Mouse (Mus musculus) cortical plate, adult 2 months (tissue): ENCODE results near the gene Tsg101.

ENCODE experiments used
- CTCF ChIP-seq: fragments of 200-500 bp; IDR thresholded peaks from 2 replicates; pipeline ENCODE4 v1.5.1; 2011; ENCODE audit warnings: mild to moderate bottlenecking, control low read depth, low read length; ENCODE audit not compliant: insufficient read depth; ENCODE audit errors: extremely low read depth
- POLR2A ChIP-seq: fragments of 200-500 bp; IDR thresholded peaks from 2 replicates; pipeline ENCODE4 v1.6.1; 2011; ENCODE audit warnings: mild to moderate bottlenecking, low read length, control low read depth; ENCODE audit not compliant: insufficient read depth; ENCODE audit errors: extremely low read depth

DNA sequence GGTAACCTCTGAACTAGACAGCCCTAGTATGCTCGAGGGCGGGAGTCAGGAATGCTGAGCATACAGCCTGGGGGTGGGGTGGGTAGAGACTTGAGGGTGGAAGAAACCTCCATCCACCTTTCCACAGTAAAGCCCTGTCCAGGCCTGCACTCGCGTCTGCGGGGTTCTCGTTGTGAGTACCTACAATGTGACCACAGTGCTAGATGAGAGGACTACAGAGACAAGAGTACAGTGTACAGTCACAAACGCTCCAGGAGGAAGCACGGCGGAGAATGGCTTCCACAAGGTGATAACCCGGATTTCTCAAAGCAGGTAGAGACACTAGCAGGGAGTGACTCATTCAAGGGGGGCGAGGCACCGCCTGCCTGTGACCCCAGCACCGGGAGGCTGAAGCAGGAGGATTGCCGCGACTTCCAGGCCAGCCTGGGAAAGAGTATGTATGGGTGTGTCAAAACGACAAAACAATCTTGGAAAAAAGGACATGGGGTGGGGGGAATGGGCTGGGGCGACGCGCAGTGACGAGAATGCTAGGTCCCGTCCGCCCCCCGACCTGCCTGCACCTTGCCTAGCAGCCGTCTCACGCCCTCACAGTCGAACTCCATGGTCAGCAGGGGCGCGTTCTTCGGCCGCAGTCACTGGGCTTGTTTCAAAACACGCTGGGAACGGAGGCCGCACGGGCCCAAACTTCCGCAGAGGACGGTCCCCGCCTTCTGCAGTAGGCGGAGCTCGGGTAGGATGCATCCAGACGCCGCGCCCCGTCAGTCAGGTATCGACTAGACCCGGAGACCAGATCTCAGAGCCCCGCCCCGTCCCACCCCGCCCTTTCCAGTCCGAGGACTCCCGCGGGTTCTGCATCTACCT is 38.3 kb upstream of the Tsg101 start, which contains the start of gene Uevld:
- TF ChIP-seq CTCF (no peak), POLR2A (peak; percentile 35; the same call in 1 of the 2 replicates)
